Mouse (Mus musculus) neural tube, embryonic 12.5 days (tissue): ENCODE data around the gene Gpa33. TPM values are rescaled to one million over a fixed set of nuclear protein-coding genes. Genes with fewer than 3 reads are reported as not detected.
A peak's percentile ranks its signal among the peaks of the same experiment; 100 is the strongest.

ENCODE experiments used
- ATAC-seq: fragments of 200-750 bp; cut with Nextera tagmentation; 2 replicates; pipeline ENCODE4 v1.8.0; 2017; ENCODE audit warnings: low read depth, mild to moderate bottlenecking, moderate TSS enrichment, moderate library complexity; ENCODE audit not compliant: low FRiP score
- H3K27ac ChIP-seq: fragments of 300-500 bp; sonication (generic); 2 replicates; pipeline ENCODE4 v1.5.1; 2016
- H3K27me3 ChIP-seq: fragments of 300-500 bp; sonication (generic); replicated peaks from 2 replicates; pipeline ENCODE4 v1.6.1; 2016; ENCODE audit warnings: mild to moderate bottlenecking
- H3K36me3 ChIP-seq: fragments of 300-500 bp; sonication (generic); 2 replicates; pipeline ENCODE4 v1.6.1; 2016; ENCODE audit warnings: mild to moderate bottlenecking
- H3K4me1 ChIP-seq: fragments of 300-500 bp; sonication (generic); 2 replicates; pipeline ENCODE4 v1.6.1; 2016
- H3K4me2 ChIP-seq: fragments of 300-500 bp; sonication (generic); replicated peaks from 2 replicates; pipeline ENCODE4 v1.6.1; 2016; ENCODE audit warnings: mild to moderate bottlenecking
- H3K4me3 ChIP-seq: fragments of 300-500 bp; sonication (generic); 2 replicates; pipeline ENCODE4 v1.5.1; 2016
- H3K9ac ChIP-seq: fragments of 300-500 bp; sonication (generic); 2 replicates; pipeline ENCODE4 v1.6.1; 2016; ENCODE audit warnings: mild to moderate bottlenecking
- H3K9me3 ChIP-seq: fragments of 300-500 bp; sonication (generic); 2 replicates; pipeline ENCODE4 v1.6.1; 2016; ENCODE audit warnings: mild to moderate bottlenecking
- WGBS: fragments of 180-500 bp; shearing (Covaris S2); methylation state at CpG from one replicate; pipeline ENCODE4 v1.1.7; 2016; 5-methylcytosine and 5-hydroxymethylcytosine counted together
- polyA plus RNA-seq: library from polyadenylated mRNA; unstranded; fragments of >200 nt; fragmentation: Nextera tagmentation; extraction: Ambion mirVana; gene quantifications from 2 replicates; pipeline ENCODE4 v1.2.1, GENCODE M21; 2016

Gene Gpa33
- polyA plus RNA-seq, 1 experiment from 2014 or later, result 0.29 TPM

- H3K9me3 ChIP-seq, result no peaks in the 10 kb centered on the region
- no peak overlapping the region for H3K27ac ChIP-seq
- WGBS, result 17% methylated on average over 29 of the region's 29 CpGs
- no peak overlapping the region for H3K4me3 ChIP-seq
- H3K27me3 ChIP-seq, result peaks cover 26% of the 10 kb centered on the region
- no peaks in the 10 kb centered on the region for H3K4me1 ChIP-seq
- H3K36me3 ChIP-seq, result no peaks in the 10 kb centered on the region
- H3K4me2 ChIP-seq, result peak overlapping the region; percentile 44
- peak; percentile 72 for ATAC-seq
- no peak overlapping the region for H3K9ac ChIP-seq
These were observed 24.4 kb downstream of the Gpa33 start for GRCm38 (mm10) chr1:166154162-166155112.

GRCm38 (mm10) chr1:166155113-166155494 lies 25.1 kb downstream of the Gpa33 start:
- Histone ChIP-seq H3K4me3 (no peak overlapping the region), H3K9ac (no peak overlapping the region), H3K4me2 (no peak overlapping the region), H3K4me1 (no peaks in the 10 kb centered on the region), H3K9me3 (no peaks in the 10 kb centered on the region), H3K27ac (no peak overlapping the region), H3K27me3 (peaks cover 33% of the 10 kb centered on the region), H3K36me3 (no peaks in the 10 kb centered on the region)
- ATAC-seq, result no peak
- 57% methylated on average over 10 of the region's 10 CpGs for WGBS

- Histone ChIP-seq H3K4me1 (no peaks in the 10 kb centered on the region), H3K27me3 (peaks cover 35% of the 10 kb centered on the region), H3K4me3 (no peak overlapping the region), H3K4me2 (no peak overlapping the region), H3K27ac (no peak overlapping the region), H3K9ac (no peak overlapping the region), H3K9me3 (no peaks in the 10 kb centered on the region), H3K36me3 (no peaks in the 10 kb centered on the region)
- 88% methylated on average over 12 of the region's 12 CpGs for WGBS
- no peak for ATAC-seq
These were observed 27.7 kb downstream of the Gpa33 start for GRCm38 (mm10) chr1:166157712-166158111.

- 71% methylated on average over 9 of the region's 9 CpGs for WGBS
- no peak overlapping the region for H3K27ac ChIP-seq
- no peaks in the 10 kb centered on the region for H3K9me3 ChIP-seq
- H3K36me3 ChIP-seq, result no peaks in the 10 kb centered on the region
- no peak overlapping the region for H3K4me3 ChIP-seq
- no peak overlapping the region for H3K9ac ChIP-seq
- H3K4me1 ChIP-seq, result no peaks in the 10 kb centered on the region
- no peak overlapping the region for H3K4me2 ChIP-seq
- H3K27me3 ChIP-seq, result peaks cover 35% of the 10 kb centered on the region
- no peak for ATAC-seq
These were observed 28.6 kb downstream of the Gpa33 start for GRCm38 (mm10) chr1:166158664-166159063.

GRCm38 (mm10) chr1:166160111-166160510 lies 30.1 kb downstream of the Gpa33 start:
- Histone ChIP-seq H3K27ac (no peak overlapping the region), H3K9ac (no peak overlapping the region), H3K9me3 (no peaks in the 10 kb centered on the region), H3K36me3 (no peaks in the 10 kb centered on the region), H3K4me2 (peak overlapping the region; percentile 49), H3K27me3 (peaks cover 26% of the 10 kb centered on the region), H3K4me3 (no peak overlapping the region), H3K4me1 (no peaks in the 10 kb centered on the region)
- ATAC-seq, result no peak
- 57% methylated on average over 5 of the region's 5 CpGs for WGBS

GRCm38 (mm10) chr1:166160569-166161445 lies 30.8 kb downstream of the Gpa33 start:
- Histone ChIP-seq H3K4me2 (peak overlapping the region; percentile 49), H3K27ac (no peak overlapping the region), H3K27me3 (peaks cover 19% of the 10 kb centered on the region), H3K9ac (no peak overlapping the region), H3K4me1 (no peaks in the 10 kb centered on the region), H3K9me3 (no peaks in the 10 kb centered on the region), H3K4me3 (0 out of 2 replicates have a peak overlapping the region, but pooled peaks have one; percentile 13), H3K36me3 (no peaks in the 10 kb centered on the region)
- peak; percentile 46 for ATAC-seq
- WGBS, result 17% methylated on average over 24 of the region's 24 CpGs

GRCm38 (mm10) chr1:166164580-166164979 lies 34.5 kb downstream of the Gpa33 start:
- Histone ChIP-seq H3K27me3 (peaks cover 7% of the 10 kb centered on the region), H3K4me2 (no peak overlapping the region), H3K4me1 (no peaks in the 10 kb centered on the region), H3K36me3 (no peaks in the 10 kb centered on the region), H3K4me3 (no peak overlapping the region), H3K9ac (no peak overlapping the region), H3K9me3 (no peaks in the 10 kb centered on the region), H3K27ac (no peak overlapping the region)
- WGBS, result 89% methylated on average over 14 of the region's 14 CpGs
- no peak for ATAC-seq

GRCm38 (mm10) chr1:166165159-166165558 lies 35.1 kb downstream of the Gpa33 start:
- Histone ChIP-seq H3K4me2 (no peak overlapping the region), H3K36me3 (no peaks in the 10 kb centered on the region), H3K27ac (no peak overlapping the region), H3K4me1 (no peaks in the 10 kb centered on the region), H3K27me3 (peaks cover 2% of the 10 kb centered on the region), H3K9me3 (no peaks in the 10 kb centered on the region), H3K4me3 (no peak overlapping the region), H3K9ac (no peak overlapping the region)
- WGBS, result 90% methylated on average over 9 of the region's 9 CpGs
- ATAC-seq, result no peak

- H3K4me2 ChIP-seq, result no peak overlapping the region
- ATAC-seq, result no peak
These were observed 37.4 kb downstream of the Gpa33 start for GRCm38 (mm10) chr1:166167405-166167804.

GRCm38 (mm10) chr1:166168017-166168416 lies 38.0 kb downstream of the Gpa33 start:
- no peak overlapping the region for H3K4me3 ChIP-seq
- H3K9me3 ChIP-seq, result no peaks in the 10 kb centered on the region
- no peaks in the 10 kb centered on the region for H3K4me1 ChIP-seq
- 95% methylated on average over 7 of the region's 7 CpGs for WGBS
- H3K36me3 ChIP-seq, result no peaks in the 10 kb centered on the region
- H3K4me2 ChIP-seq, result no peak overlapping the region
- H3K9ac ChIP-seq, result no peak overlapping the region
- no peaks in the 10 kb centered on the region for H3K27me3 ChIP-seq
- ATAC-seq, result no peak
- H3K27ac ChIP-seq, result no peak overlapping the region

More at GRCm38 (mm10) chr1:166167405-166167804, 37.4 kb downstream of the Gpa33 start:
- WGBS, result 81% methylated on average over 4 of the region's 4 CpGs
- no peaks in the 10 kb centered on the region for H3K36me3 ChIP-seq
- H3K9me3 ChIP-seq, result no peaks in the 10 kb centered on the region
- H3K27ac ChIP-seq, result no peak overlapping the region
- no peaks in the 10 kb centered on the region for H3K4me1 ChIP-seq
- no peaks in the 10 kb centered on the region for H3K27me3 ChIP-seq
- no peak overlapping the region for H3K9ac ChIP-seq
- no peak overlapping the region for H3K4me3 ChIP-seq

- WGBS, result 86% methylated on average over 7 of the region's 7 CpGs
- no peaks in the 10 kb centered on the region for H3K36me3 ChIP-seq
These were observed 39.7 kb downstream of the Gpa33 start for GRCm38 (mm10) chr1:166169713-166170112.

GRCm38 (mm10) chr1:166170852-166171251 lies 40.8 kb downstream of the Gpa33 start:
- no peaks in the 10 kb centered on the region for H3K4me1 ChIP-seq

More at GRCm38 (mm10) chr1:166169713-166170112, 39.7 kb downstream of the Gpa33 start:
- H3K4me2 ChIP-seq, result no peak overlapping the region
- no peak overlapping the region for H3K4me3 ChIP-seq
- no peaks in the 10 kb centered on the region for H3K4me1 ChIP-seq
- H3K27me3 ChIP-seq, result no peaks in the 10 kb centered on the region
- no peak overlapping the region for H3K9ac ChIP-seq
- no peak for ATAC-seq
- H3K9me3 ChIP-seq, result no peaks in the 10 kb centered on the region
- H3K27ac ChIP-seq, result no peak overlapping the region

More at GRCm38 (mm10) chr1:166170852-166171251, 40.8 kb downstream of the Gpa33 start:
- Histone ChIP-seq H3K27ac (no peak overlapping the region), H3K9me3 (no peaks in the 10 kb centered on the region), H3K4me3 (no peak overlapping the region), H3K9ac (no peak overlapping the region), H3K36me3 (no peaks in the 10 kb centered on the region), H3K27me3 (no peaks in the 10 kb centered on the region), H3K4me2 (no peak overlapping the region)
- WGBS, result 93% methylated on average over 12 of the region's 12 CpGs
- no peak for ATAC-seq
